Mouse (Mus musculus) stomach, embryonic 16.5 days (tissue): ENCODE results near the gene Gadd45g. TPM values are rescaled to one million over a fixed set of nuclear protein-coding genes. Genes with fewer than 3 reads are reported as not detected.

ENCODE experiments used
- ATAC-seq: fragments of 200-750 bp; cut with Nextera tagmentation; 2 replicates; pipeline ENCODE4 v1.8.0; 2017; ENCODE audit warnings: moderate number of reproducible peaks, moderate TSS enrichment; ENCODE audit not compliant: insufficient read depth, low FRiP score
- H3K27ac ChIP-seq: fragments of 300-500 bp; sonication (generic); 2 replicates; pipeline ENCODE4 v1.5.1; 2014; ENCODE audit warnings: low read length
- H3K27me3 ChIP-seq: fragments of 300-500 bp; sonication (generic); 2 replicates; pipeline ENCODE4 v1.6.1; 2014; ENCODE audit warnings: low read length, control low read depth, mixed read lengths; ENCODE audit not compliant: control insufficient read depth, insufficient read depth
- H3K36me3 ChIP-seq: fragments of 300-500 bp; sonication (generic); 2 replicates; pipeline ENCODE4 v1.6.1; 2014; ENCODE audit warnings: low read length; ENCODE audit not compliant: control insufficient read depth, insufficient read depth
- H3K4me1 ChIP-seq: fragments of 300-500 bp; sonication (generic); 2 replicates; pipeline ENCODE4 v1.6.1; 2014; ENCODE audit warnings: low read length, control low read depth, mixed read lengths; ENCODE audit not compliant: control insufficient read depth, insufficient read depth
- H3K4me2 ChIP-seq: fragments of 300-500 bp; sonication (generic); 2 replicates; pipeline ENCODE4 v1.6.1; 2014; ENCODE audit warnings: low read depth, low read length, mixed read lengths
- H3K4me3 ChIP-seq: fragments of 300-500 bp; sonication (generic); replicated peaks from 2 replicates; pipeline ENCODE4 v1.5.1; 2014; ENCODE audit warnings: mild to moderate bottlenecking, low read length
- H3K9ac ChIP-seq: fragments of 300-500 bp; sonication (generic); 2 replicates; pipeline ENCODE4 v1.6.1; 2014; ENCODE audit warnings: low read length
- H3K9me3 ChIP-seq: fragments of 300-500 bp; sonication (generic); replicated peaks from 2 replicates; pipeline ENCODE4 v1.6.1; 2016; ENCODE audit warnings: low read length, control low read depth; ENCODE audit not compliant: control insufficient read depth
- WGBS: fragments of 180-500 bp; shearing (Covaris S2); extraction: QIAGEN DNeasy Blood & Tissue Kit; methylation state at CpG from one replicate; pipeline ENCODE4 v1.1.7; 2014; 5-methylcytosine and 5-hydroxymethylcytosine counted together
- polyA plus RNA-seq: library from polyadenylated mRNA; unstranded; fragments of >200 nt; fragmentation: Nextera tagmentation; extraction: Ambion mirVana; gene quantifications from 2 replicates; pipeline ENCODE4 v1.2.1, GENCODE M21; 2015

The Gadd45g gene
- 41.4 and 44.0 TPM in 2 replicates for polyA plus RNA-seq

GRCm38 (mm10) chr13:51846301-51846867 lies at the start of gene Gadd45g:
Gadd45g (plus strand) TSS chr13:51846678.
- peaks cover 31% of the 10 kb centered on the region for H3K4me1 ChIP-seq
- peak; percentile 81 for ATAC-seq
- peak within 1 kb of the TSS; percentile 92 for H3K27ac ChIP-seq
- WGBS = under 1% methylated on average over 31 of the region's 31 CpGs
- peak within 1 kb of the TSS; percentile 96 for H3K4me2 ChIP-seq
- H3K9me3 ChIP-seq = no peaks in the 10 kb centered on the region
- no peaks in the 10 kb centered on the region for H3K36me3 ChIP-seq
- H3K27me3 ChIP-seq = peaks cover 8% of the 10 kb centered on the region; the same call in 1 of the 2 replicates
- H3K9ac ChIP-seq = peak within 1 kb of the TSS; percentile 85
- H3K4me3 ChIP-seq = peak within 1 kb of the TSS; percentile 67

- 51% methylated on average over 8 of the region's 8 CpGs for WGBS
- H3K4me1 ChIP-seq = no peaks in the 10 kb centered on the region
- H3K27me3 ChIP-seq = no peaks in the 10 kb centered on the region
- H3K27ac ChIP-seq = no peak overlapping the region
- H3K4me3 ChIP-seq = no peak overlapping the region
- H3K36me3 ChIP-seq = no peaks in the 10 kb centered on the region
- no peak for ATAC-seq
- no peaks in the 10 kb centered on the region for H3K9me3 ChIP-seq
- H3K4me2 ChIP-seq = no peak overlapping the region
- H3K9ac ChIP-seq = no peak overlapping the region
Observed at GRCm38 (mm10) chr13:51797899-51798746, 48.4 kb upstream of the Gadd45g start.

GRCm38 (mm10) chr13:51799735-51800522 lies 46.5 kb upstream of the Gadd45g start:
- no peaks in the 10 kb centered on the region for H3K4me1 ChIP-seq
- WGBS = 78% methylated on average over 16 of the region's 16 CpGs

GRCm38 (mm10) chr13:51800921-51801320 lies 45.6 kb upstream of the Gadd45g start:
- H3K4me2 ChIP-seq = no peak overlapping the region
- H3K9me3 ChIP-seq = no peaks in the 10 kb centered on the region
- H3K36me3 ChIP-seq = no peaks in the 10 kb centered on the region
- no peak overlapping the region for H3K4me3 ChIP-seq
- H3K4me1 ChIP-seq = no peaks in the 10 kb centered on the region
- ATAC-seq = no peak
- no peaks in the 10 kb centered on the region for H3K27me3 ChIP-seq
- 53% methylated on average over 9 of the region's 9 CpGs for WGBS
- no peak overlapping the region for H3K9ac ChIP-seq
- H3K27ac ChIP-seq = no peak overlapping the region

More at GRCm38 (mm10) chr13:51799735-51800522, 46.5 kb upstream of the Gadd45g start:
- ATAC-seq = no peak
- Histone ChIP-seq H3K9me3 (no peaks in the 10 kb centered on the region), H3K9ac (no peak overlapping the region), H3K4me3 (no peak overlapping the region), H3K27ac (no peak overlapping the region), H3K4me2 (no peak overlapping the region), H3K36me3 (no peaks in the 10 kb centered on the region), H3K27me3 (no peaks in the 10 kb centered on the region)

- 70% methylated on average over 4 of the region's 4 CpGs for WGBS
- no peak overlapping the region for H3K27ac ChIP-seq
- H3K4me3 ChIP-seq = no peak overlapping the region
- H3K36me3 ChIP-seq = no peaks in the 10 kb centered on the region
- no peak for ATAC-seq
- H3K27me3 ChIP-seq = no peaks in the 10 kb centered on the region
- no peaks in the 10 kb centered on the region for H3K9me3 ChIP-seq
- H3K4me2 ChIP-seq = no peak overlapping the region
- H3K9ac ChIP-seq = no peak overlapping the region
- H3K4me1 ChIP-seq = no peaks in the 10 kb centered on the region
Observed at GRCm38 (mm10) chr13:51805634-51806033, 40.8 kb upstream of the Gadd45g start.

- ATAC-seq = peak; percentile 19; the same call in 1 of the 2 replicates
- no peak overlapping the region for H3K9ac ChIP-seq
- WGBS = 78% methylated on average over 15 of the region's 15 CpGs
- no peak overlapping the region for H3K4me3 ChIP-seq
- H3K4me2 ChIP-seq = no peak overlapping the region
- H3K27ac ChIP-seq = no peak overlapping the region
- no peaks in the 10 kb centered on the region for H3K9me3 ChIP-seq
- H3K36me3 ChIP-seq = no peaks in the 10 kb centered on the region
- H3K27me3 ChIP-seq = no peaks in the 10 kb centered on the region
- no peaks in the 10 kb centered on the region for H3K4me1 ChIP-seq
Observed at GRCm38 (mm10) chr13:51806220-51806619, 40.3 kb upstream of the Gadd45g start.

- no peaks in the 10 kb centered on the region for H3K4me1 ChIP-seq
- no peak; the same call in 1 of the 2 replicates for ATAC-seq
- no peak overlapping the region for H3K27ac ChIP-seq
- H3K4me3 ChIP-seq = no peak overlapping the region
- WGBS = 39% methylated on average over 12 of the region's 12 CpGs
- no peaks in the 10 kb centered on the region for H3K9me3 ChIP-seq
- H3K27me3 ChIP-seq = no peaks in the 10 kb centered on the region
- H3K36me3 ChIP-seq = no peaks in the 10 kb centered on the region
- H3K4me2 ChIP-seq = no peak overlapping the region
- H3K9ac ChIP-seq = no peak overlapping the region
Observed at GRCm38 (mm10) chr13:51808141-51808540, 38.3 kb upstream of the Gadd45g start.

- H3K36me3 ChIP-seq = no peaks in the 10 kb centered on the region
- H3K4me3 ChIP-seq = no peak overlapping the region
- no peaks in the 10 kb centered on the region for H3K9me3 ChIP-seq
- 56% methylated on average over 10 of the region's 10 CpGs for WGBS
- no peaks in the 10 kb centered on the region for H3K27me3 ChIP-seq
- H3K27ac ChIP-seq = no peak overlapping the region
- H3K4me2 ChIP-seq = no peak overlapping the region
- no peak for ATAC-seq
- H3K9ac ChIP-seq = no peak overlapping the region
- H3K4me1 ChIP-seq = peaks cover 8% of the 10 kb centered on the region; the same call in 1 of the 2 replicates
Observed at GRCm38 (mm10) chr13:51813621-51814615, 32.6 kb upstream of the Gadd45g start.
